Mouse (Mus musculus): ENCODE measurements around the gene Ern1. TPM values are rescaled to one million over a fixed set of nuclear protein-coding genes. Genes with fewer than 3 reads are reported as not detected.
"Not testable (repeated sequence)": the region's sequence is repeated elsewhere in the genome, so short reads cannot be mapped to it uniquely, and the experiment has no call there.

The Ern1 gene
- polyA plus RNA-seq, 2 experiments, result 6.4 to 12.5 TPM

DNA sequence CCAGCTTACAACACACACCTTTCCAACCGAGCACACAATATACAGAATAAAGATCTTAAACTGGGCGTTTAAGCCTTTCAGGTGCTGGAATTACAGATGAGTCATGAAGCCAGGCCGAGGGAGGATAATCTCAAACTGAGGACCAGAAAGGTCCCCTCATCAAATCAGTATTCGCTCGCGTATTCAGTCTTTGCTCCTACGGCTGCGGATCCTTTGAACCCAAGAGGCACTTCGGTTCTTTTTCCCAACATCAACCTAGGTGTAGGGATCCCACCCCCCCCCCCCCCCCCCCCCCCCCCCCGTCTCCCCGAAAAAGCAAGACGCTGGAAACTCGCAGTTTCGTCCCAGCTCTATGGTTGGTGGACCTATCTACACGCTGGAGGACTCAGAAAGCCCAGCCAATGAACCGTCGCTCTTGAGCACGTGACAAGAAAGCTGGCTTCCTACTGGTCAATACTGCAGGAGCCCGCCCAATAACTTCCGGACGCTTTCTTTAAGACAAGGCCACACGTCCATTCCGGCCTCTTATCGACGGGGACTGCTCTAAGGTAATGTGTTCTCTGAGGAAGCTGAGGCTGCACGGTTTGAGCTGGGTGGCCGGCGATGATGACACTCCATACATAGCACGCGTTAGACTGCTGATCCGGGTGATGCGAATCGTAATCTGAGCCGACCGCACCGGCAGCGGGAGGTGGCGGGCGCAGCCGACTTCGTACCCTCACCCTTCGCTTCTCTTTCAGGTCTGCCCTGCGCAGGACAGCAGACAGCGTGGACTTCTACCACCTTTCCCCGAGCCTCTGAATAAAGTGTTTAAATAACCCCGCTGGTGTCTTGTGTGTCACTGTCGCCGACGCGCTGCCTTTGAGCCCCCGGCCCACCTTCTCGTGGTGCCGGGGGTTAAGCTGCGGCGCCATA, 13.0 kb upstream of the Ern1 start:
- Histone ChIP-seq H3K27me3 (ENCODE audit: control insufficient read depth, insufficient read depth, low read length) (no peaks in the 10 kb centered on the region), H3K4me1 (ENCODE audit: control insufficient read depth, insufficient read depth, low read length) (peaks cover 4% of the 10 kb centered on the region; the same call in 1 of the 2 replicates), H3K4me2 (replicated peaks; ENCODE audit: low read depth, low read length, severe bottlenecking) (peak overlapping the region; percentile 67), H3K4me3 (replicated peaks; ENCODE audit: low read length) (peak overlapping the region; percentile 77), H3K36me3 (ENCODE audit: control insufficient read depth, insufficient read depth, low read length) (no peaks in the 10 kb centered on the region), H3K27ac (replicated peaks; ENCODE audit: low read depth, low read length) (peak overlapping the region; percentile 99), H3K9ac (ENCODE audit: low read depth, low read length, severe bottlenecking) (peak overlapping the region; percentile 99), H3K9me3 (ENCODE audit: control insufficient read depth, low read length) (no peaks in the 10 kb centered on the region)
- peak; percentile 99; the same call in 1 of the 2 replicates for TF ChIP-seq POLR2A (IDR thresholded peaks at IDR 0.05; ENCODE audit: borderline replicate concordance, extremely low read depth, insufficient read depth, insufficient read length)
- under 1% methylated on average over 48 of the region's 55 CpGs for WGBS
- ATAC-seq (ENCODE audit: low FRiP score, low read depth) (peak; percentile 98), DNase-seq (ENCODE audit: low spot score) (peak; percentile 99)

DNA sequence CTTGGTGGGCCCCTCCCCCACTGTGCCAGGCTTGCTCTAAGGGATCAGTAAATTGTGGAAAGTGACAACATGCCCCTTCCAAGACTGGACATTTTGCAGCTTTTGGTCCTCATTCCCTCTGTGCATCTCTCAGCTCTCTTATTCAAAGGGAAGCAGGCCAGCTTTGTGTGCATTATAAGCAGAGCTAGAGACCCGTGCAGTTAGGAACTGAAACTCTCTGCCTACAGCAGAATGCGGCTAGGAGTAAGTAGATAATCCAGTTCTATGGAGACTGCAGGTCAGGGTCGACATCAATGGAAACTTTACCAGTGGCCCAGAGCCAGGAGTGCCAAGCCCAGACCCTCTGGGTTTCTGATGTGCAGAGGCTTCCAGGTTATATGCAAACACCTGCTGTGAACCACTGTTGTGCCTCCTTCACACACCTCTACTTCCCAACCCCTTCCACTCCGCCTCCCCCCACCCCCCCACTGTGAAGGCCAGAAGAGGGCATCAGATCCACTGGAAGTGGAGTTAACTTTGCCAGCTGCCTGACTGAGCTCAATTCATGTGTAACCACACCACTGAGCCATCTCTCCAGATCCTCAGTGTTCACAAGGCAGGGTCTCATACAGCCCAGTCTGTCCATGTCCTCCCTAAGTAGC, 11.2 kb upstream of the Ern1 start:
- Histone ChIP-seq H3K4me1 (ENCODE audit: control insufficient read depth, insufficient read depth, low read length) (peaks cover 4% of the 10 kb centered on the region; the same call in 1 of the 2 replicates), H3K9me3 (ENCODE audit: control insufficient read depth, low read length) (no peaks in the 10 kb centered on the region), H3K27me3 (ENCODE audit: control insufficient read depth, insufficient read depth, low read length) (no peaks in the 10 kb centered on the region), H3K9ac (ENCODE audit: low read depth, low read length, severe bottlenecking) (no peak overlapping the region), H3K4me2 (replicated peaks; ENCODE audit: low read depth, low read length, severe bottlenecking) (no peak overlapping the region), H3K36me3 (ENCODE audit: control insufficient read depth, insufficient read depth, low read length) (no peaks in the 10 kb centered on the region), H3K4me3 (replicated peaks; ENCODE audit: low read length) (no peak overlapping the region), H3K27ac (replicated peaks; ENCODE audit: low read depth, low read length) (no peak overlapping the region)
- ATAC-seq (ENCODE audit: low FRiP score, low read depth), result no peak
- no peak for DNase-seq (ENCODE audit: low spot score)
- TF ChIP-seq POLR2A (IDR thresholded peaks at IDR 0.05; ENCODE audit: borderline replicate concordance, extremely low read depth, insufficient read depth, insufficient read length), result no peak
- WGBS, result 32% methylated on average over 4 of the region's 4 CpGs

DNA sequence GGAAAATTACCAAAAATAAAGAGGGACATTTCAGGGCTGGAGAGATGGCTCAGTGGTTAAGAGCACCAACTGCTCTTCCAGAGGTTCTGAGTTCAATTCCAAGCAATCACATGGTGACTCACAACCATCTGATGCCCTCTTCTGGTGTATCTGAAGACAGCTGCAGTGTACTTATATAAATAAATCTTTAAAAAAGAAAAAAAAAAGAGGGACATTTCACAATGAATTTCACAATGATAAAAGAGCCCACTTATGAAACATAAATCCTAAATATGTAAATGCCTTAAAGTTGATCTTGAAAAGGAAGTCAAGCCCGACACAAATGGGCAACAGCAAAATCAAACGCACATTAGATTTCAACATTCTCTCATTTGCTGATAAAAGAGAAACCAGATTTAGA, 10.3 kb upstream of the Ern1 start:
- H3K27me3 ChIP-seq (ENCODE audit: control insufficient read depth, insufficient read depth, low read length), result no peaks in the 10 kb centered on the region
- H3K4me3 ChIP-seq (replicated peaks; ENCODE audit: low read length), result no peak overlapping the region
- whole genome bisulfite sequencing, result 81% methylated on average over 2 of the region's 2 CpGs
- TF ChIP-seq POLR2A (IDR thresholded peaks at IDR 0.05; ENCODE audit: borderline replicate concordance, extremely low read depth, insufficient read depth, insufficient read length), result no peak
- ATAC-seq (ENCODE audit: low FRiP score, low read depth), result no peak
- no peaks in the 10 kb centered on the region for H3K9me3 ChIP-seq (ENCODE audit: control insufficient read depth, low read length)
- H3K4me2 ChIP-seq (replicated peaks; ENCODE audit: low read depth, low read length, severe bottlenecking), result no peak overlapping the region
- H3K36me3 ChIP-seq (ENCODE audit: control insufficient read depth, insufficient read depth, low read length), result no peaks in the 10 kb centered on the region
- DNase-seq (ENCODE audit: low spot score), result no peak
- H3K9ac ChIP-seq (ENCODE audit: low read depth, low read length, severe bottlenecking), result no peak overlapping the region
- no peak overlapping the region for H3K27ac ChIP-seq (replicated peaks; ENCODE audit: low read depth, low read length)
- H3K4me1 ChIP-seq (ENCODE audit: control insufficient read depth, insufficient read depth, low read length), result peaks cover 4% of the 10 kb centered on the region; the same call in 1 of the 2 replicates

DNA sequence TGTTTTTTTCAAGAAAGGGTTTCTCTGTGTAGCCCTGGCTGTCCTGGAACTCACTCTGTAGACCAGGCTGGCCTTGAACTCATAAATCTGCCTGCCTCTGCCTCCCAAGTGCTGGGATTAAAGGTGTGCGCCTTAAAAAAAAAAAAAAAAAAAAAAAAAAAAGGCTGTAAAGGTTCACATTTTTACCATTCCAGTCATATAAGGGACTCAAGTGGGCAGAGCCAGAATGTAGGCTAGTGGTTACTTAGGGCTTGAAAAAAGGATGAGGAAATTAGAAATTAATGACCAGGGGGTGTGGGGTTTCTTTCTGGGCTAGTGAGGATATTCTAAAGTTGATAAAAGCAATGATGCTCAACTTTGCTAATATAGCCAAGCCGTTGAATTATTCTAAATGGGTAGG, 9.4 kb upstream of the Ern1 start:
- H3K4me3 ChIP-seq (replicated peaks; ENCODE audit: low read length); H3K9me3 ChIP-seq (ENCODE audit: control insufficient read depth, low read length): not testable (repeated sequence)

DNA sequence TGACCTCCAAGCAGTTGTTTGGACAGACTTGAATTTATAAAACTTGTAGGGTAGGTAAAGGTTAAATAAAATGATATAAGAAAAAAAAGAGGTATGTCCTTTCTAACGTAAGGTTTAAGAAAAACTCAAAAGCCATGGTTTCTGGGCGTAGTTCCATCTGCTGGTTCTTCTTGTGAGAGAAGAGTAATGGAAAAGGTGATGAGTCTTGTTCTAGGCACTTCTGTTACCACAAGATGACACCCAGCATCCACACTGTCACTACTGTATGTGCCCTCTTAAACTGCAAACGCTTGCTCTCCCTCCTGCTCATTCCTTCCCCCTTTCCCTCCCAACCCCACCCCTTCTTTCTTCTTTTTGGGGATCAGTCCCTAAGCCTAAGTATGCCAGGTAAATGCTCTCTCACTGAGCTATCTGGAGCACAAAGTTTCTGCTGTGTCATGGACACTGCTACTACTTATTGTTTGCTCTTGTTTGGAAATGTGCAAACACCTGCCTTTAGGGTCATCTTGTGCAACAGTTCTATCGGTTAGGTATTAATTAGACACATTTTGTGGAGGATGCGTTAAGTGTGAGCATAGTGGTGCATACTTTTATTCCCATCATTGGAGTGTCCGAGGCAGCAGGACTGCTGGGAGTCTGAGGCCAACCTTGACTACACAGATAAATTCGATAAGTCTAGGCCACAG, 5.5 kb upstream of the Ern1 start:
- Histone ChIP-seq H3K36me3 (ENCODE audit: control insufficient read depth, insufficient read depth, low read length) (no peaks in the 10 kb centered on the region), H3K4me1 (ENCODE audit: control insufficient read depth, insufficient read depth, low read length) (peaks cover 3% of the 10 kb centered on the region; the same call in 1 of the 2 replicates), H3K27ac (replicated peaks; ENCODE audit: low read depth, low read length) (no peak overlapping the region), H3K9ac (ENCODE audit: low read depth, low read length, severe bottlenecking) (no peak overlapping the region), H3K9me3 (ENCODE audit: control insufficient read depth, low read length) (no peaks in the 10 kb centered on the region), H3K27me3 (ENCODE audit: control insufficient read depth, insufficient read depth, low read length) (no peaks in the 10 kb centered on the region), H3K4me2 (replicated peaks; ENCODE audit: low read depth, low read length, severe bottlenecking) (no peak overlapping the region), H3K4me3 (replicated peaks; ENCODE audit: low read length) (no peak overlapping the region)
- ATAC-seq (ENCODE audit: low FRiP score, low read depth) (no peak), DNase-seq (ENCODE audit: low spot score) (no peak)
- TF ChIP-seq POLR2A (IDR thresholded peaks at IDR 0.05; ENCODE audit: borderline replicate concordance, extremely low read depth, insufficient read depth, insufficient read length), result no peak
- 74% methylated on average over 7 of the region's 7 CpGs for WGBS

More for the DNA sequence above, 9.4 kb upstream of the Ern1 start:
- WGBS, result 95% methylated on average over 2 of the region's 2 CpGs
- not testable (repeated sequence) for DNase-seq (ENCODE audit: low spot score); H3K9ac ChIP-seq (ENCODE audit: low read depth, low read length, severe bottlenecking); ATAC-seq (ENCODE audit: low FRiP score, low read depth); H3K36me3 ChIP-seq (ENCODE audit: control insufficient read depth, insufficient read depth, low read length); H3K27ac ChIP-seq (replicated peaks; ENCODE audit: low read depth, low read length); H3K27me3 ChIP-seq (ENCODE audit: control insufficient read depth, insufficient read depth, low read length); H3K4me2 ChIP-seq (replicated peaks; ENCODE audit: low read depth, low read length, severe bottlenecking); H3K4me1 ChIP-seq (ENCODE audit: control insufficient read depth, insufficient read depth, low read length)
